Mouse (Mus musculus) hematopoietic stem cell, adult 5-6 weeks (primary cell): ENCODE measurements at regions not wholly inside any gene's neighbourhood (a gene's known extent, or its start where the extent isn't known, plus 50 kb on each side); places are given as distances from the start of the nearest gene placed in this dataset.
A peak's percentile ranks its signal among the peaks of the same experiment; 100 is the strongest.

Source experiments
- ATAC-seq, 2 experiments: fragments of 125-278 bp in 1 of 2; replicated peaks in 1 of 2; 2 replicates each; pipeline ENCODE4 v1.8.0; 2016 to 2017; ENCODE audit warnings: inconsistent platforms in 2 of 2, mild to moderate bottlenecking in 2 of 2, moderate number of reproducible peaks in 2 of 2, low read depth in 1 of 2, moderate TSS enrichment in 1 of 2; ENCODE audit not compliant: low FRiP score in 2 of 2, poor library complexity in 2 of 2, severe bottlenecking in 2 of 2, insufficient read depth in 1 of 2, low TSS enrichment in 1 of 2

DNA sequence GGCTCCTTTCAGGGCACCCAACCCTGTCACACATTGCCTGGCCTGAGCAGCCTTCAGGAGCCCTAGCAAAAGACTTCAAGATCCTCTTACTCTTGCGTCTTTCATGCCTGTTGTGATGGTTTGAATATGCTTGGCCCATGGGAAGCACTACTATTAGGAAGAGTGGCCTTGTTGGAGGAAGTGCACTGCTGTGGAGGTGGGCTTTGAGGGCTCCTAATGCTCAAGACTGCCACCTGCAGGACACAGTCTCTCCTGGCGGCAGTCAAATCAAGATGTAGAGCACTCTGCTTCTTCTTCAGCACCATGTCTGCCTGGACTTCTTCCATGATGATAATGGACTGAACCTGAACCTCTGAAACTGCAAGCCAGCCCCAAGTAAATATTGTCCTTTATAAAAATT lies 73.0 kb downstream of the Tsen15 start:
- ATAC-seq, result no peak; a peak in 1 of 4 replicates

DNA sequence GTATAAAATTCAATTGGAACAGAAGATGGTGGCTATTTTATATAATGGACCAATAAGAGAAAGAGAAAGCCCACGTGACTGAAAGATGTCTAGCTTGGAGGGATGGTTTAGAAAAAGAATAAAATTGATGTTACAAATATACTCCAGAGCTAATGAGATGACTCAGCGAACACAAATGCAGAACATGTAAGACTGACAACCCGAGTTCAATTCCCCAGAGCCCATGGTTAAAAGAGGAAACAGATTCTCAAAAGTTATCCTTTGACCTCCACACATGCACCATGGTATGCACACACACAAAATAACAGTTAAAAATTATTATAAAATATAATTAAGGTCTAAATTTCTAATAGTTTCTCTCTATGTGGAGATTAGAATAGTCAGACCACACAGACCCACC lies 81.0 kb downstream of the Tsen15 start:
- ATAC-seq, result no peak

DNA sequence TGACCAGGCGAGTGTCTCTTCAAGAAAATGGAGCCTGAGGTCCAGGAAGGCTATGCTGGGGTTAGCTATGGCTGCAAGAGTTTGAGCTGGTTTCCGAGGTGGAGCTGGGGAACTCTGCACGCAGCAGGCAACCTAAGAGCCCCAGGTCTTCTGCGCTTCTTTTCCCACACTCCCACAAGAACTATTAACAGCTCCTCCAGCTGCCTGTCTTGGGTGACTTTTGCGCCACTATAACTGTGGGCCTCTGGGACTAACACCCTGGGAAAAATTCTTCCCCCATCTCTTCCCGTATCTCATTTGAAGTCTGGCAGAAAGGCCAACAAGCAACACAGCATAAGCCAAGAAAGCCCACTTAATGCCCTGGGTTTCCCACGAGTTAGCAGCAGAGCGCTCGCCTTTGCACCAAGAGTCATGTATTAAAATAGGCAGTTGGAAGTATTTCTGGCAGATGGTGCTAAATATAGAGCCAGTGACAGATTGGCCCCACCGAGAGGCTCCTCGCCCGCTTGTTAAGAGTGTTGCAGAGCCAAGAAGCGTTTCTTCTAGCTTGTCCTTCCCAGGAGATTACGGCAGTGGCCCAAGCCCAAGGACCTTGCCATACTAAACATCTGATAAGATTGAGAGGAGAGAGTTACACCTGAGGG lies 81.9 kb downstream of the Tsen15 start:
- no peak for ATAC-seq

DNA sequence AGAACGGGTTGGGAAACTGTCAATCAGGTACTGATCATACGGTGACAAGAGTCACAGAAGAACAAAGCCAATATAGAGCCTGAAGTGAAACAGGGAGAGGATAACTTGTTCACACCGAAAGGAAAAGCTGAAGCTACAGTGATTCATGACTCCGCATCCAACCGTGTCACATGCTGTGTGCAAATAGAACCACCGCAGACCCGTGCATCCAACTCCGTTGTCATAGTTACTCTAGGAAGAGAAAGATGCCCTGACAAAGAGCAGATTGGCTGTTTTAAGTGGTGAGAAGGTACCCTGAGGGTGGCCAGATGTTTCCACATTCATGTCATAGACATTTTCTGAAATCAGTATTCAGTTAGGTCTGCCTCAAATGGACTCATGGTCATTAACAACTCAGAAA lies 85.1 kb downstream of the Tsen15 start:
- no peak for ATAC-seq

DNA sequence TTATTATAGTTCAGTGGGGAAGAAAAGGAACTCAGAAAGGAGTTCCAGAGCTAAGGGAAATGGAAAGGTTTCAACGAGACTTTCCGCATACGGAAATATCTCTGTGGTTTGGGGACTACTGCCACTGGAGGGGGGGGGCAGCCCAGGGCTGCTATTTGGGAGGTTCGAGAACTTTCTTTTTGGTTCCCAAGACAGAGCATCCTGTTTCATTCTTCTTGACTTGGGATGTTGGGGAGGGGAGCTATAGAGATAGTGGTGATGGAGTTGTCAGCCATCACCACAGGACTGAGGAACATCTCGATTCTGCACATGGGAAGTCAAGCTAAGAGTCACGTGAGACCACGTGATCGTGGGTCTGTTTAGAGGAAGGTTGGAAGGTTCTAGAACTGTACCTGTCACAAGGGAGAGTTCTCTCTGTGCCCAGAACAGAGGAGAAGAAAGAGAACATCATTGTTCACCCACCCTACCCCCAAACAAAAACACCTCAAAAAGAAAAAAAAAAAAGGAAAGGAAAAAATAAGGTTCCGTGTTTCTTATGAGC lies 94.2 kb downstream of the Tsen15 start:
- ATAC-seq, result peak in 1 of 2 experiments; percentile 20; a peak in 1 of 4 replicates

DNA sequence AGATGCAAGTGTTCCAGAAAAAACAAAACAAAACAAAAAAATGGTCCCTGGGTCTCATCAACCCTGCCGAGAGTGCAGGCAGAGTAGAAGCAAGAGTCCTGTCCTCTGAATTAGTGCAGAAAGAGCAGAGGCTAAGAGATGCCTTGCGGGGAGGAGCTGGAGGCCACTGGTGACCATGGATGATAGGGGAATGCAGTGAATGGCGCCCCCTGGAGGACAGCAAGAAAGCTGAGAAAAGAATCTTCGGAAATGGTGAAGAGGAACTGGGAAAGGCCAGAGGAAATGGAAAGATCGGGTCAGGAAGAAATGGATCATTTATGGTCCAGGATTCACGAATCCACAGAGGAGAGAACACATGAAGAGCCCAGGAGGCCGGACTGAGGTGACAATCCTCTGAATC lies 95.7 kb downstream of the Tsen15 start:
- peak; percentile 40 to 44; a peak in 2 of 4 replicates for ATAC-seq

DNA sequence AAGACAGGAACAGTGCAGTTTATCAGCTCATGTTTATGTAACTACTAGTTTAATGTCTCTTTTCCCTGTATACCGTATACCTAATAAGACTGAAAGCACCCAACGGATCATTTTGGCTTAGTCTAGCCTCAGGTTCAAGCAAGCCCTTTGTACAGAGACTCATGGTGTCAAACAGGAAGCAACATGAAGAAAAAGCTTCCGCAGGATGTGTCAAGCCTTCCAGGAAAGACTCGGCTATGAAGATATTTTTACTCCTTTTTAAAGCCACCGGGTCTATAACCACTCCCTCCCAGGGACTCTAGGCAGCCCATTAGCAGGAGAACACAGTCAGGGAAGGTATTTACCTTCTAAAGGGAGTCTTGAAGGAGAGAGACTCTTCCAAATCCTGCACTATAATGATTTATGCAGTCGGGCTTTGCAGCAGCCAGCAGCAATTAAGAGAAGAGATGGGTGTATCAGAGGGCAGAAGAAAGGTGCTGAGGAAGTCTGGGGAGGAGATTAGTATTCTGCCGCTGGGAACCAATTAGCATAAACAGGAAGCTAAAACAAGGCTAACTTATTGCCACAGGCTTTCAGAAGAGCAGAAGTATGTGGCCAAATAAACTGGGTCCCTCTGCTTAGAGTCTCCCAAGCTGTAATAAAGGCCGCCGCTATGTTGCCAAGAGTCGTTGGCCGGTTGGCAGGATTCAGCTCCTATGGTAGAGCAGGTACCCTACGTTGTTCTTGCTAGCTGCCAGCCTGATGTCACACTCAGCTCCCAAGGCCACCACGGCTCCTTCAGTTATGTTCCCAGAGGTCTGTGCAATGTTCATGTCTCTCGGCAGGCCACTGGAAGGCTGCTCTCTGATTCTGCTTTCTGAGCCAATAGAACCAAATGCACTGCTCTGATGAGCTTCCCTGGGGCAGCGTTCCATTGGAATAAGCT lies 98.7 kb downstream of the Tsen15 start:
- ATAC-seq, result peak; percentile 66 to 68

DNA sequence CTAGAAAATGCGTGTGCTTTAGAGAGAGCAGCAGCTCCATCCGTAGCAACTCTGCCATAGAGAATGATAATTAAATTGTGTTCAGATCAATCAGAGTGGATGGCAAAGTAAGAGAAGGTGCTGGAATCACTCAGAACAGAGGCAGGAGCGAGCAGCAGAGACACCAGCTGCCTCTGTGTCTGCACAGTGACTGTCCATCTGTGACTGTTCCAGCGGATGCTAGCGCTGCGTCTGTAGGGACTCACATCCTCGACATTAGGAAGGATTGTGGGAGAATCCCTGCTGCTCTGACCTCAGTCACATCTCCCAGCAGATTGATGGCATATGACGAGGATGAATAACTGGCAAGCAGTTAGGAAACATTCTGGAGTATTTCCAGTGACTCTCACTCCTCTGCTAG lies 99.8 kb downstream of the Tsen15 start:
- ATAC-seq, result no peak

DNA sequence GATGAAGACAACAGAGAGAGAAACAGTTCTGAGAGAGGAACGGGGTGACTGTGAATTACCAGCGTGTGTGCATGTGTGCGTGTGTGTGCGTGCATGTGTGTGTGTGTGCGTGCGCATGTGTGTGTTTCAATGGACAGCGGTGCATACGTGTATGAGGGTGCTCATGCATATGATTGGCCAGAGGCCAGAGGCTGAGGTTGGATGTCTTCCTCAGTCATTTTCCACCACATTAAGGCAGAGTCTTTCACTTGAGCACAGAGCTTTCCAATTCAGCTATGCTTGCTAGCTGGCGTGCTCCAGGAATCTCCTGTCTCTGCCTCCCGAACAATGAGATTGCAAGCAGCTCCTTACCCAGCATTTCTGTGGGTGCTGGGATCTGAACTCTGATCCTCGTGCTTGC lies 104.4 kb downstream of the Tsen15 start:
- ATAC-seq, result no peak

DNA sequence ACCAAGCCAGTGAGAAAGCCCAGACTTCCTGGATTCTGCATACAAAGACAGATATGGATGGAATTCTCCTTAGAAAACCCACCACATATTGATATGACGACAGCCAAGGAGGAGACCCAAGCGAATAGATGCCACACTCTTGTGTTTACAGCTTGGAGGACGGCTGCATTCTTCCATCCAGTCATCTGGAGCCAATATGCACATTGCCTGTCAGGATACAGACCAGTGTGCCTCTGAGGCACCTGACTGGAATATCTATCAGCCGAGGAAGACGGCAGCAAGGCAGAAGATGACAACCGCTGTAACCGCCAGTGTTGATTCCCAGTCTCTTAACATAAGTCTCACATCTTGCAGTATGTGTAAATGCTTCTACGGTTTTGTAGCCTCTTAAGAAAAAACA lies 105.3 kb downstream of the Tsen15 start:
- no peak for ATAC-seq

DNA sequence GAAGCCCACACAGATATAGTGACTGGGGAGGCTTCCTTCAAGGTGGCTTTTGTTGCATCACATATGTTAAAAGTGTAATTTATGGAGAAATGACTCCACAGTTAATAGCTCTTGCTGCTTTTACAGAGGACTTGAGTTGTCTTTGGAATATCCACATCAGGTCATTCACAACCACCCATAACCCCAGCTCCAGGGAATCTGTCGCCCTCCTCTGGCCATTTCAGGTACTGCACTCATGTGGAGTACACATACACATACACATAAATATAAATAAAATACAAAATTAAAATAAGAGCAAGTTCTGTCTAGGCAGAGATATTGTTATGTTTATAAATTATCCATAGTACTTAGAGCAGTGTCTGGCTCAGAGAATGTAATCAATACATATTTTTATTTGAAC lies 106.5 kb downstream of the Tsen15 start:
- no peak for ATAC-seq

DNA sequence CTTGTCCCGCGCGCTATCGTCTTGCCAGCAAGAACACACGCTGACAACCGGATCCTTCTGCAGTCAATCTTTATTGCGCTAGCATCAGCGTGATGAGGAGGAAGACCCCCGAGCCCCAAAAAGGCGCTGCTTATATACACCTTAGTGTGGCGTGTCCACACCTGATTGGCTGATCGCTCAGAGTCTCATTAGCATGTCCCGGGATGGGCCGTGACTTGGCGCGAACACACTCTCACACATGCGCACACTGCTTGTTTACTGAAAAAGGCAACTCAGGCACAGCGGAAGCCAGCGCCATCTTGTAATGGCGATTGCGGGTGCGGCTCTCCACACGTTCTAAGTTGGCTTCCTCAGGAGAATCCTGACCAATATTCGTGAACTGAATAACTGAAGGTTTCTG lies 111.5 kb downstream of the Tsen15 start:
- no peak for ATAC-seq

DNA sequence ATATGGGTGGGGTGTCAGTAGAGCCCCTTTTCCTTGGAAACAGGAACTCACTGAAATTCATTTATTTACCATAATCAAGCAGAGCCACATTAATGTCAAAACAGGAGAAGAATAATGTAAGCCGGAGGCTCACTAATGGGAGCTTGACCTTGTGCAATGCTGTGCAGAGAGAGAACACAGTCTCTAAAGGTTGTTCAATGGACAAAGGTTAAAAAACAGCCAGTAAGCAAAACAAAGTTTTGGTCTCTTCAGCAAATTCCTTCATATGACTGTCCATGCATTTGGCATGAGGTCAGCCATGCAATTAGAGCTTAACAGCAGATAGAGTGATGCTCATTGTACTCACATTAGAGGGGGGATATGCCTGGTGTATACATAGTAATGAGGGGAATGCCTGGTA lies 113.1 kb downstream of the Tsen15 start:
- ATAC-seq, result no peak

DNA sequence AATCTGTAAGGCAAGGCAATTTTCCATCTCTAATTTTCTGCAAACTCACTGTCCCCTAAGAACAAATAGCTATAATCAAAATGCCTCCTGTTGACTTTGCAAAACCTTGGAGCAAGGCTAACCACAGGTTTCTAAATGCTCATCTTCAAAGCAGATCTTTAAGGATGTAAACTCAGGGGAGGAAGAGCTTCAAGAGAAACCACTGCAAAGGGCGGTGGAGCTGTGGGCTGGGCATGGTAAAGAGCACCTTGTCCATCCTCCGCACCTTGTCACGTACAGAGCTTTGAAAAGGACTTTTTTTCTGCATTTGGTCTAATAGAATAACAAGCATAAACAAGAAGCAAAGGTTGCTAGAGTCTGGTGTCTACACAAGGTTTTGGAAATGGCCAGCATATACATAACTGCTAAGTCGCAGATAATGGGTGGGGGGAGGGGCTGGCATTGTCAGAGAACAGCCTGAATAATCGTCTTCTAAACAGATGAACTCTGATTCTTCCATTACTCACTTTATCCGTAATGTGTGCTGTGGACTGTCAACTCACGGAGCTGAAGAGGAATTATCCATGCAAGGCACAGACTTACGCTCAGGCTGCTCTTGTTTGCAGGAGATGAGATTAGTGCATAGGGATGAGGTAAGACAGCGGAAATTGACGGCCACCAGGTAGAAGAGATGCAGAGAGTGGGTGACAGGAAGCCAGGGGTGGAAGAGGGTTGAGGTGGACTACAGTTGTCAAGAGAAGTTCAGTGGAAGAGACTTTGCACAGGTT lies 116.4 kb downstream of the Tsen15 start:
- ATAC-seq, result no peak

DNA sequence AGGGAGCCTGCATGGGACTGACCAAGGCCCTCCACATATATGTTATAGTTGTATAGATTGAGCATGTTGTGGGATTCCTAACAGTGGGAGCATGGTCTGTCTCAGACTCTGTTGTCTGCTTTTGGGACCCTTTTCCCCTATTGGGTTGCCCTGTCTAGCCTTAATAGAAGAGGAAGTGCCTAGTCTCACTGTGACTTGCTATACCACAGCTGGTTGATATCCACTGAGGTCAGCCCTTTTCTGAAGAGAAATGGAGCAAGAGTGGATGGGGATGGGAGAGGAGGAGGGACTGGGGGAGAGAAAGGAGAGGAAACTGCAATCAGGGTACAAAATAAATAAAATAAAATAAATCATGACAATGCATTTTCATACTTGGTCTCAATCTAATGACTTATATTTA lies 120.1 kb downstream of the Tsen15 start:
- no peak for ATAC-seq

DNA sequence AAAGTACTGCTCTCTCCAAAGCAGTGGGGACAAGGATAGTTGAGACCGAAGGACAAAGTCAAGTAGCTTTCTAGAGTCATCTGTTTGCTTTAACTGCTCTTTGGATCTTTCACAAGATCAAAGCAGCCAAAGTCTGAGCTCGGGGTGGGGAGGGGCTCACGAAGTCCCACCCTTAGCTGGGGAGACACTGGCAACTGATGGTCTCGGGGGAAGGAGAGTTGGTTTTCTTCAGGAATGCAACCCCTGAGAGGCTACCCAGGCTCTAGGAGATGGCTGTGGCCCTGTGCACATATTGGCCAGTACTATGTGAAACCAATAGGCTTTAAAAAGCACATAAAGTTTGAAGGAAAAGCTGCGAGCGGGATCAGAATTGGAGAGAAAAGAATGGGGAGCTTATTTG lies 121.5 kb downstream of the Tsen15 start:
- no peak for ATAC-seq

DNA sequence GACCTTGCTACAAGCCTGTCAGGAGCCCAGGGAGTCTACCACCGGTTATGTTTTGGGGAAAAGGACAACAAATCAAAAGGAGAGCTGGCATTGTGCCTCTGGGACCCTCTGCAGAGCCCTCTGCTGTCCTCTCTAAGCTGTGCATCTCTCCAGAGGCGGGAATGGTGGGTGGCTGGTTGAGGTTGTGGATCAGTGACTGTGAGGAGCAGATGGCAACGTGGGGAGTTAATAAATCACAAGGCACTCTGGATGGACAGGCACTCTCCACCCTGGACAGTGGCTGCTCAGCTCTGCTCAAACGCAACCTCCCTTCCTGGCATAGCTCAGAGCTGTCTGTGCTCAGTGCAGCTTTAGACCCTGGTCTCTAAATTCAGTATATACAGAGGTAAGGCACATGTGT lies 125.0 kb downstream of the Tsen15 start:
- ATAC-seq, result no peak

DNA sequence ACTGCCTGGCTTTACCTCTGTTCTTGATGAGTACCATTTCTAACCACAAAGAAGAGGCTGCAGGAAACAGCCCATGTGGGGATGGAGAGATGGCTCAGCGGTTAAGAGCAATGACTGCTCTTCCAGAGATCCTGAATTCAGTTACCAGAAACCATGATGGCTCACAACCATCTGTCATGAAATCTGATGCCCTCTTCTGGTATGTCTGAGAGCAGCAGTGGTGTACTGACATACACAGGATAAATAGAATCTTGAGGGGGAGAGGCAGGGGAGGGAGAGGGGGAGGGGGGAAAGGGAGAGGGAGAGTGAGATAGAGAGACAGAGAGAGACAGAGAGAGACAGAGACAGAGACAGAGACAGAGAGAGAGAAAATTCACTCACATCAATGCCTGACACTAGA lies 125.5 kb downstream of the Tsen15 start:
- no peak for ATAC-seq
